Mouse (Mus musculus) brain, embryonic 14.5 days (tissue): ENCODE data around the gene BC053393.

ENCODE experiments used
- CTCF ChIP-seq: fragments of 200-500 bp; IDR thresholded peaks from 2 replicates; pipeline ENCODE4 v1.5.1; 2012; ENCODE audit warnings: inconsistent platforms, mild to moderate bottlenecking, moderate library complexity, borderline replicate concordance; ENCODE audit not compliant: insufficient read depth, insufficient read length; ENCODE audit errors: extremely low read depth
- POLR2A ChIP-seq: fragments of 200-500 bp; IDR thresholded peaks from 2 replicates; pipeline ENCODE4 v1.6.1; 2012; ENCODE audit warnings: mild to moderate bottlenecking, inconsistent platforms, borderline replicate concordance; ENCODE audit not compliant: poor library complexity, insufficient read depth, insufficient read length, severe bottlenecking; ENCODE audit errors: extremely low read depth

GRCm38 (mm10) chr11:46620414-46621168, 49.3 kb downstream of the BC053393 start:
- TF ChIP-seq CTCF: no peak
- no peak for TF ChIP-seq POLR2A
